Mouse (Mus musculus) adrenal gland (tissue): Measurements from ENCODE around the gene Pbx1.

ENCODE experiments used
- intact Hi-C: fragments of 180-260 bp; cut with DNase I; formaldehyde crosslinking; loops from one replicate; pipeline ENCODE4 v1.15.1; 2025

Gene Pbx1

GRCm38 (mm10) chr1:168391617-168392499 is 40.2 kb downstream of the Pbx1 start:
- intact Hi-C loops = no loop called here

GRCm38 (mm10) chr1:168390748-168391147 is 41.3 kb downstream of the Pbx1 start:
- intact Hi-C loops = no loop called here

GRCm38 (mm10) chr1:168386159-168386558 is 45.9 kb downstream of the Pbx1 start:
- intact Hi-C loops = no loop called here

GRCm38 (mm10) chr1:168384594-168384955 is 47.5 kb downstream of the Pbx1 start:
- intact Hi-C loops = loop anchor here (5.0 kb wide), 1 partner anchor 33 kb away; no protein-coding TSS in a partner anchor

- intact Hi-C loops = loop anchor here (5.0 kb wide), 1 partner anchor 33 kb away; no protein-coding TSS in a partner anchor
Observed at GRCm38 (mm10) chr1:168383832-168384593, 48.1 kb downstream of the Pbx1 start.

- intact Hi-C loops = loop anchor here (5.0 kb wide), 1 partner anchor 35 kb away; no protein-coding TSS in a partner anchor
Observed at GRCm38 (mm10) chr1:168382823-168383157, 49.3 kb downstream of the Pbx1 start.

GRCm38 (mm10) chr1:168382106-168382822 is 49.8 kb downstream of the Pbx1 start:
- intact Hi-C loops = loop anchor here (5.0 kb wide), 1 partner anchor 35 kb away; no protein-coding TSS in a partner anchor

GRCm38 (mm10) chr1:168381451-168381850 is 50.6 kb downstream of the Pbx1 start:
- intact Hi-C loops = loop anchor here (5.0 kb wide), 1 partner anchor 36 kb away; no protein-coding TSS in a partner anchor

- intact Hi-C loops = loop anchor here (5.0 kb wide), 1 partner anchor 37 kb away; no protein-coding TSS in a partner anchor
Observed at GRCm38 (mm10) chr1:168380241-168380770, 51.8 kb downstream of the Pbx1 start.

GRCm38 (mm10) chr1:168377650-168378049 is 54.4 kb downstream of the Pbx1 start:
- intact Hi-C loops = loop anchor here (10.0 kb wide), 1 partner anchor 163 kb away; no protein-coding TSS in a partner anchor

- intact Hi-C loops = loop anchor here (10.0 kb wide), 1 partner anchor 162 kb away; no protein-coding TSS in a partner anchor
Observed at GRCm38 (mm10) chr1:168376330-168376729, 55.7 kb downstream of the Pbx1 start.

- intact Hi-C loops = loop anchor here (10.0 kb wide), 1 partner anchor 160 kb away; no protein-coding TSS in a partner anchor
Observed at GRCm38 (mm10) chr1:168374953-168375600, 57.0 kb downstream of the Pbx1 start.

- intact Hi-C loops = loop anchor here (10.0 kb wide), 1 partner anchor 157 kb away; no protein-coding TSS in a partner anchor
Observed at GRCm38 (mm10) chr1:168372089-168372488, 60.0 kb downstream of the Pbx1 start.

GRCm38 (mm10) chr1:168370966-168371365 is 61.1 kb downstream of the Pbx1 start:
- intact Hi-C loops = loop anchor here (10.0 kb wide), 1 partner anchor 156 kb away; no protein-coding TSS in a partner anchor

GRCm38 (mm10) chr1:168366261-168366660 is 65.8 kb downstream of the Pbx1 start:
- intact Hi-C loops = no loop called here

GRCm38 (mm10) chr1:168364325-168364724 is 67.7 kb downstream of the Pbx1 start:
- intact Hi-C loops = no loop called here

GRCm38 (mm10) chr1:168363053-168363452 is 69.0 kb downstream of the Pbx1 start:
- intact Hi-C loops = no loop called here

GRCm38 (mm10) chr1:168362464-168362863 is 69.6 kb downstream of the Pbx1 start:
- intact Hi-C loops = no loop called here

GRCm38 (mm10) chr1:168357680-168358611 is 74.1 kb downstream of the Pbx1 start:
- intact Hi-C loops = no loop called here
